17 mouse cellular contexts compared by ENCODE assay signal in the genomic region with DNA sequence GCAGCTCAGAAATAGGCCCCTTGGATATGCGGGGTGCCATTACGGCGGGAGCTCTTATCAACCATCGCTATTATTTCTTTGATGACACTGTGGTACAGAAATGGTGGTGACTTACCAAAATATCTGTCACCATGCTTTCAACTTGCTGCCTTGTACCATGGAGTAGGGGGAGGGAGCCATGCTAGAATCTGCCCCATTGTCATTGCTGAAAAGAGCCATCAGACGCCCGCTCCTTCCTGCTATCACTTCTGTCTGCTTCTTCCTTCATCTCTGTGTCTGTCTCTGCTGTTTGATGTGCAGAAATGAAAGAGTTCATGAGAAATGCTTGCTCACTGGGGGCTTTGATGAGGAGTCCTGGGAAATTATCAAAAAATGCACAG.
"Had no signal": no experiment of that assay in that cellular context is flagged by ENCODE, and none has a peak within 500 bp of the region (broad histone marks: within the 10 kb centered on the region; RNA-seq: fewer than 3 reads in every experiment).

No protein-coding gene starts in this region.

- H3K9me3 ChIP-seq: neural tube, embryonic 13.5 days; neural tube, embryonic 15.5 days had no signal

- DNase-seq: lung, adult 18-20 months; lung, postnatal 4 days; midbrain, embryonic 14.5 days; retina, postnatal 1 day; right cerebral cortex, adult 18-20 months; right cerebral cortex, postnatal 25 days; right cerebral cortex, postnatal 4 days; spleen, adult 18-20 months; thymus, adult 2 months; thymus, postnatal 25 days; thymus, postnatal 4 days had no signal

- H3K4me2 ChIP-seq: lung, embryonic 14.5 days; midbrain, embryonic 11.5 days; neural tube, embryonic 13.5 days; neural tube, embryonic 15.5 days had no signal

- H3K27ac ChIP-seq: liver, embryonic 14.5 days; neural tube, embryonic 13.5 days; neural tube, embryonic 15.5 days had no signal

- H3K36me3 ChIP-seq: neural tube, embryonic 13.5 days; neural tube, embryonic 15.5 days had no signal

- H3K27me3 ChIP-seq: neural tube, embryonic 13.5 days; neural tube, embryonic 15.5 days had no signal

- H3K4me3 ChIP-seq: myocyte; neural tube, embryonic 13.5 days; neural tube, embryonic 15.5 days had no signal

- H3K4me1 ChIP-seq: neural tube, embryonic 15.5 days had no signal

- H3K9ac ChIP-seq: liver, embryonic 14.5 days; lung, embryonic 14.5 days; neural tube, embryonic 13.5 days; neural tube, embryonic 15.5 days had no signal
